Mouse (Mus musculus) urinary bladder, postnatal 14 days (tissue): ENCODE data around the gene Siglec1.
"Not testable (repeated sequence)": the region's sequence is repeated elsewhere in the genome, so short reads cannot be mapped to it uniquely, and the experiment has no call there.

ENCODE experiments used
- DNase-seq: peaks from one replicate; pipeline ENCODE4 v3.0.0; 2021; ENCODE audit warnings: low spot score

Siglec1 gene

DNA sequence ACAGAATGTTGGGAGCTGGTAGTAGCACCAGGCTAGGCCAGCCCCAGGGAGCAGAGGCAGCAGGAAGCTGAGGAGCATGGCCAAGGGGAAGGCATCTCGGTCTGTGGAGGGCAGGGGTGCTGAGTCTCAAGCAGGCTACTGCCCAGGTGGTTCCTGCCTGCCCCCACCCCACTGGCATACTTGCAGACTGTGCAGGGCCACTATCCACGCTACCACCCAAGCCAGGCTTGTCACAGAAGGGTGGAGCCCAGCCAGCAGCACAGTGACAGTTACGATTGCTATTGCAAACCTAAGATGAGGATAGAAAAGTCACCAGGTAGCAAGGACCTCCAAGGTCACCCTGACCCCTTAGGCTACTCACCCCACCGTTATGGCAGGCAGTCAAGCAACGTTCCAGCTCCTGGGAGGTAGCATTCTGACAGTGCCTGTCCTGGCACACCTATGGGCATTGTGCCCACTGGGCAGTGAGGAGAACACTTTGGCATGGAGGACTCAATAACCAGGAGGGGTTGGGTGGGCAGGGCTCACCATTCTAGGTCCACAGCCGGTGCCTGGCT, 33.6 kb downstream of the Siglec1 start:
- no peak for DNase-seq

DNA sequence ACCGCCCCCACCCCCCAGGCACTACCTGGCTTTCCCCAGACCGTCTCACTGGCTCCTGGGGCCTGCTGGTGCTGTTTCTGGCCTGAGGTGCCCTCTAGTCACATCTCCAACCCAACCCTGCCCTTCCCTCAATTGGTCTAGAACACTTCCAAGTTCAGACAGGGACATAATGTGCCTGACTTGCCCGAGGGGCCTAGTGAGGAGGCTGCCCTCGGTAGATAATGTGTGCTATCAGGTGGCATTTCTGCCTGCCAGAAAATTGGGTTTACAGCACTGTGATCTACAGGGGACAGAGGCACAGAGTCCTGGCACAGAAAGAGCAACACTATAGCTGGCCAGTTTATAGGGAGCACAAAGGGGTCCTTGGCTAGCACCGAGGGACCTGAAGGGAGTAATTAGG, 34.5 kb downstream of the Siglec1 start:
- no peak for DNase-seq

GRCm38 (mm10) chr2:131046025-131046424, 40.5 kb downstream of the Siglec1 start:
- DNase-seq, result no peak

- DNase-seq, result peak; percentile 40
These were observed 41.4 kb downstream of the Siglec1 start for GRCm38 (mm10) chr2:131044989-131045720.

GRCm38 (mm10) chr2:131044354-131044852, 42.2 kb downstream of the Siglec1 start:
- no peak for DNase-seq

DNA sequence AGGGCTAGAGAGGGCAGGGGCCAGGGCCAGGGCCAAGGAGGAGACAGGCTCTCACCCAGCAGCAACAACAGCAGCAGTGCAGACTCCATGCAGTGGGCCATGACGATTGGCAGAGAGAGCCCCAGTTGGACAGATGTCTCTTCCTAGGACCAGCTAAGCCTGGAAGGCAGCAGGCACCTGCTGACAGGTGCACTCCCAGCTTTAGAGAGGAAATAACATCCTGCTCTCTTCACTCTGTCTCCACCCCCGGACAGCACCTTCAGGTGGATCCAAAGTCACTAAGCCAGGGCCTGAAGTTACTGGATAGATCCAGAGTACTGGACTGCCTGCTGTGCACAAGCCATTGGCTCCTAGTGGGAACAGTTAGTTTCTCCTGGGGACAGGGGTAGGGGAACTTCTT, 43.6 kb downstream of the Siglec1 start, which contains the start of gene Gfra4:
Gfra4 (minus strand) TSS at position 101 of the 400 bp plus-strand sequence.
- no peak for DNase-seq

GRCm38 (mm10) chr2:131040854-131041825, 45.4 kb downstream of the Siglec1 start:
- no peak for DNase-seq

DNA sequence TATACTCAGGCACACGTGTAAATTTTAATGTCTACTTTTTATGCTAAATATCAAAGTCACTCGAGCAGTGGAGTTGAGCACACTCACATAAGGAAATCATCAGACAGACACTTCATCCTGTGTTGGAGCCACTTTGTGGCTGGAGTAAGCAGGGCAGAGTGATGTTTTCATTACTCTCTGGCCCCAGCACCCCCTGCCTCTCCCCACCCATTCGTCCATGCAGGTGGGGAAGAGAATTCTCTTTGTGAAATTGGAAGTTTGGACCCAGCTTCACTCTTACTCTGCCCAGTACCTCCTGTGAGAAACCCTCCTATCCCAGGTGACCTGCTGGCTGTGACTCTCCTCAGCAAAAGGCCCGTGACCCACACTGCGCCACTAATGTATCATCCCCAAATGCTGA, 47.9 kb downstream of the Siglec1 start:
- no peak for DNase-seq

DNA sequence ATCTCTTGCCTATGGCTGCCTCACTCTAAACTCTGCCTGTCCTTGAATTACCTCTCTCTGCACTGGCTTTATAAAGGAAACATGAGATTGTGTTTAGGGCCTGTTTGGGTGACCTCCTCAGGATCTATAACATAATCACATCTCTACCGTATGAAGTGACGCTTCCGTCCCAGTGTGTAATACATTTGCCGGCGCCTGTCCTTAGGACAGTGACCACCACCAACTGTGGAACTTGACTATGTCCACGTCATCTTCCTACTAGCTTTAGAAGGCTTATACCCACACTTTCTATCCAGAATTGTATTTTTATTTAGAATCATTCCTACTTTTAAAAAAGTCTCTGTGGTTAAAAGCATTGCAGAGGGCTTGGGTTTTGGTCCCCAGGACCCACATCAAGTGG, 48.4 kb downstream of the Siglec1 start:
- no peak for DNase-seq

DNA sequence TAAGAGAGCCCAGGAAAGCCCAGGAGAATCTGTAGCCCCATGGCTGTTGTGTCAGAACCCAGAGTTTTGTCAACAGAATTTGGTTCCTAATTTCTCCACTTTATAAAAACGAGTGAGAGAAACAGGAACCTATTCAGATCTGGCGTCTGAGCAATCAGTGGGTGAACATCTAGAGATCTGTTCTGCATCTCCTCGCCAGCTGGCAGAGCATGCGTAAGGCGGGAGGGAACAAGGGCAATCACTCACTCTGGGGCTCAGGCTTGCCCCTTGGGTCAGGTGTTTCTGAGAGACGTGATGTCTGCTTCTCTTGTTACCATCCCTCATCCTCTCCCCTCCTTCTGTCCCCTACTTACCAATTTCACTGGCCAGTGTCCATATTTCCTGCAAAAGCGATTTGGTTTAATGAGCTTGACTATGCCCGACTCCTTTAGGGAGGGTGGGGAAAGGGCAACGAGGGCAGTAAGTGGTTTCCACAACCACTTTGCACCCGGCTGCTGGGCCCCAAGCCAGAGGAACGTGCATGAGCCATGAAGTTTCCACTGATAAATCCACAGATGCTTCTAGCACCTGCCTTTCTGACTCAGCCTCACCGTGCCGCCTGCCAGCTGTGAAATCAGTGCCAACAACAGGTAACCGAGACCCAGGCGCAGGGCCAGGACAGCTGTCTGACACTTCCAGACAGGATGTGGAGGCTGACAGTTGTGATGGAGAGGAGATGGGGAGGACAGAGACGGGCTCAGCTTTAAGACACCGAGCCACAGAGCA, 49.2 kb downstream of the Siglec1 start:
- DNase-seq, result peak; percentile 53

GRCm38 (mm10) chr2:131036757-131037156, 49.8 kb downstream of the Siglec1 start:
- no peak for DNase-seq

DNA sequence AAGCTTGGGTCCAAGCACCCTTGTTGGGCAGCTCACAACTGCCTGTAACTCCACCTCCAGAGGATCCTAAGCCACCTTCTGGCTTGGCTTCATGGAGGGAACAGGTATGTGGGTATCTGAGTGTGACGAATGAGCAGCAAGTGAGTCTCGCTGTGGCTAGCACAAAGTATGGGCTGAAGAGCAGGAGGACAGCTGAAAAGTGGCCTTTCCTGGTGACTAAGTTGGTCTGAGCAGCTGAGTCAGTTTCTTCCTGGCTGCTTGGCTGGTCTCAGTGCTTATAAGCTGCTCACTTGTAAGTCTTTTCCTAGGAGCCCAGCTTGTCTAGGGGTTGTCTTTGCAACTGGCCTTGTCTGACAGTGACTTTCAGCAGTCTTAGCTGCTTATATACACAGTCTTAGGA, 50.2 kb downstream of the Siglec1 start:
- no peak for DNase-seq

DNA sequence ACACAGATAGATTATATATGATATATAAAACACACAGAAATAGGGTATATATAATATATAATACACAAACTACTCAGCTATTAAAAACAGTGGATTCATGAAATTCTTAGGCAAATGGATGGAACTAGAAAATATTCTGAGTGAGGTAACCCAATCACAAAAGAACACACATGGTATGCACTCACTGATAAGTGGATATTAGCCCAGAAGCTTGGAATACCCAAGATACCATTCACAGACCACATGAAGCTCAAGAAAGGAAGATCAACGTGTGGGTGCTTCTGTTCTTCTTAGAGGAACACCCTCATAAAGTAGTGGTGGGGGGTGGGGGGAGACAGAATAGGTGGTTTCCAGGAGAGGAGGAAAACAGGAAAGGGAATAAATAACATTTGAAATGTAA, 55.2 kb downstream of the Siglec1 start:
- DNase-seq, result not testable (repeated sequence)

DNA sequence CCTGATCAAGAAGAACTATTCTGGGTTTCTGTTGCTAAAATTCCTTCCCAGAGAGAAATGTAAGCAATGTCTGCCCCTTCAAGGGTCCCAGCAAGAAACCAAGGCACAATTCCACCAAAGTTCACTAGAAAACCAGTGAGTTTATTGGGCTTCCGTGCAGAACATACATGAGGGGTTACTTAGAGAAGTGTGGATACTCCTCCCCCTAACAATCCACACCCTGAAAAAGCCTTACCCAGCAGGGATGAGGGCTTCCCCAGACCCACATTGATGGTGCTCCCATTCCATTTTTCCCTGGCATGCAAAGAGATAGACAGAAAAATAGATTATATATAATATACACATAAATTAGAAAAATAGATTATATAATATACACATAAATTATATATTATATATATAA, 55.6 kb downstream of the Siglec1 start:
- DNase-seq, result no peak

GRCm38 (mm10) chr2:131030561-131030960, 56.0 kb downstream of the Siglec1 start:
- DNase-seq, result no peak

GRCm38 (mm10) chr2:131029065-131029935, 57.3 kb downstream of the Siglec1 start:
- DNase-seq, result peak; percentile 72

DNA sequence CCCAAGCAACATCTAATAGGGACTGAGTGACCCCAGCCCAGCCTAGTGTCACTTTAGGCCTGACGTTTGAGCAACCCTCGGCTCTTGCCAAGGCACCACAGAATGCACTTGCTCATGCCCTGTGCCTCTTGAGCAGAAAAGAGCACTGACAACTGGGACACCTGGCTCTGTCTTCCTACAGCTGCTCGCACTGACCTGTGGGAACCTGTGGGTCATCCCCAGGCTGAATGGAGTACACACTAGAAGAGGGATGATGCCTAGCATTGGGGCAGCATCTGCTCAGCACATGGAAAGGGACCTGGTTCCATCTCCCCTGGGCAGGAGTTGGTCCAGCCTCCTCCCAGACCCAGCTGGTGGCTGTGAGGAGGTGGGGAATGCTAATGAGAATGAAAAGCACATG, 59.6 kb downstream of the Siglec1 start:
- DNase-seq, result no peak

- DNase-seq, result no peak
These were observed 61.3 kb downstream of the Siglec1 start for GRCm38 (mm10) chr2:131025230-131025629.
